Mouse (Mus musculus): Measurements from ENCODE around the gene Echdc3. TPM values are rescaled to one million over a fixed set of nuclear protein-coding genes. Genes with fewer than 3 reads are reported as not detected.

Echdc3 gene
- polyA plus RNA-seq, 1 experiment from 2014 or later, result 0.80 TPM

DNA sequence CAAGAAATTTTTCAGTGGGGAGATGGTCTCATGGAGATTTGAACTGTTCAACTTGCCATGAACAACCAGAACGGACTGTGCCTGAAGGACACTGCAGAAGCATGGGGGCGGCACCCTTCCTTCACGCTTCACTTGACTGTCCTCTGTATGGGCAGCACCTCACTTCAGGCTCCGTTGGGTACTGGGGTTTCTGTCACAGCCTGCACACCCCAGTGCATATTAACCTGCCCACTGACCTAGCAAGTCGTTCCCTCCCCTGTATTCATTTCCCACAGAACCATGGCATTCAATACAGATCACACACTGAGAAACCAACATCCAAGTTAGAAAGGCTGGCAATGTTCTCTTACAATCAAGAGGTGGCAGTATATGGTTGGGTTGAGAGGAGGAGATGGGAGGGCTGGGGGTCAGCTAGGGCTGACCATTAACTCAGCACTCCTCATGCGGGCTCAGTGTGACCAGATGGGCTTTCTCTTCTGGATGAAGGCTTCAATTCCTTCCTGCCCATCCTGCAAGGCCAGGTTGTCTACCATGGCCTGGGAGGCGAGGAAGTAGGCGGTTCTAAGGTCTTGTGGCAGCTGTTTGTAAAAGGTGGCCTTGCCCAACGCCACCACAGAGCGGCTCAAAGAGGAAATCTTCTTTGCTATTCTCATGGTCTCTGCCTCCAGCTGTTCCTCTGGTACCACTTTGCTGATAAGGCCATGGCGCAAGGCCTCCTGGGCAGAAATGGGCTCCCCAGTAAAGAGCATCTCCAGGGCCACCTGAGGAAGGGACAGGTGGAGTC, 23.8 kb downstream of the Echdc3 start:
- no peak overlapping the region for H3K9ac ChIP-seq (replicated peaks; ENCODE audit: low read depth, low read length)
- no peaks in the 10 kb centered on the region for H3K4me1 ChIP-seq (ENCODE audit: control insufficient read depth, insufficient read depth, low read length)
- H3K36me3 ChIP-seq (ENCODE audit: control insufficient read depth, insufficient read depth, low read length), result no peaks in the 10 kb centered on the region
- no peaks in the 10 kb centered on the region for H3K27me3 ChIP-seq (ENCODE audit: control insufficient read depth, insufficient read depth, low read length)
- WGBS, result 78% methylated on average over 11 of the region's 11 CpGs
- H3K4me3 ChIP-seq (ENCODE audit: low read depth, low read length), result no peak overlapping the region
- H3K27ac ChIP-seq (ENCODE audit: low read depth, low read length), result no peak overlapping the region
- ATAC-seq (ENCODE audit: low read depth), result no peak
- no peaks in the 10 kb centered on the region for H3K9me3 ChIP-seq (ENCODE audit: control insufficient read depth, low read length)
- H3K4me2 ChIP-seq (ENCODE audit: low read depth, low read length), result no peak overlapping the region

DNA sequence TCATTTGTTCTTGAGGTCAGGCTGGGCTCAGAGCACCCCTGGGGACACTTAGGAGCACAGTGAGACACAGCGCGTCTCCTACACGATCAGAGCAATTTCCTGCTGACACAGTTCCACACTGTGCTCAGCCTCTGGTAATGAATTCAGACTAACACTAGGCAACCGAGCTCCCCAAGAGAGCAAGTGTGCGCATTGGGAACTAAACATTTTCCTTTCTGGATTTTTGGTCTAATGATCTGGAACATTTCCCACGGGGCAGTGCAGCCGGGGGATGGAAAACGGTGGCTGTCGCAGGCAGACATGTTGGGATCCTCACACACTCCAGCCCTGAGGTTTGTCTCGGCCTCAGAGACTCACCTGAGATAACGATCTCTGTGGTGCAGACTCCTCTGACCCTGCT, 25.4 kb downstream of the Echdc3 start:
- Histone ChIP-seq H3K27ac (ENCODE audit: low read depth, low read length) (no peak overlapping the region), H3K9me3 (ENCODE audit: control insufficient read depth, low read length) (no peaks in the 10 kb centered on the region), H3K4me3 (ENCODE audit: low read depth, low read length) (no peak overlapping the region), H3K36me3 (ENCODE audit: control insufficient read depth, insufficient read depth, low read length) (no peaks in the 10 kb centered on the region), H3K4me2 (ENCODE audit: low read depth, low read length) (no peak overlapping the region), H3K4me1 (ENCODE audit: control insufficient read depth, insufficient read depth, low read length) (no peaks in the 10 kb centered on the region), H3K9ac (replicated peaks; ENCODE audit: low read depth, low read length) (no peak overlapping the region), H3K27me3 (ENCODE audit: control insufficient read depth, insufficient read depth, low read length) (no peaks in the 10 kb centered on the region)
- ATAC-seq (ENCODE audit: low read depth), result peak; percentile 80
- 44% methylated on average over 11 of the region's 11 CpGs for WGBS

DNA sequence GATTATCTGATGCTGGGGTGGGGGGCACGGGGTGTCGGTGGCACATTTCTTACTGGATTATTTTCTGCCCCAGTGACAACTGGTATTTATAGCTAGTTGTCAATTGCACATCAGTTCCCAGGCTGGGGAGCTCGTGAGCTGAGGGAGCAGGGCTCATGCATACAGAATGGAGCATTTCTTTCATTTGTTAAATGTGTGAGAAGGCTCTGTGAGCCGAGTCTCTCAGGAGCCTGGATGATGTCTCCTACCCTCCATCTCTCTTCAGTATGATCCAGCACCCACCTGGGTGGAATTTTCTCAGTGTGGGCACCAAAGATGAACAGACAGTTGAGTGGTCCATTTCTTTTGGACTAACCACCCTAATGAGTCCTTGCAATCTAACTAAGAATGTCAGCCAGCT, 25.9 kb downstream of the Echdc3 start:
- Histone ChIP-seq H3K4me3 (ENCODE audit: low read depth, low read length) (no peak overlapping the region), H3K4me2 (ENCODE audit: low read depth, low read length) (no peak overlapping the region), H3K9me3 (ENCODE audit: control insufficient read depth, low read length) (no peaks in the 10 kb centered on the region), H3K27me3 (ENCODE audit: control insufficient read depth, insufficient read depth, low read length) (no peaks in the 10 kb centered on the region), H3K27ac (ENCODE audit: low read depth, low read length) (no peak overlapping the region), H3K9ac (replicated peaks; ENCODE audit: low read depth, low read length) (no peak overlapping the region), H3K4me1 (ENCODE audit: control insufficient read depth, insufficient read depth, low read length) (no peaks in the 10 kb centered on the region), H3K36me3 (ENCODE audit: control insufficient read depth, insufficient read depth, low read length) (no peaks in the 10 kb centered on the region)
- ATAC-seq (ENCODE audit: low read depth), result peak; percentile 45; the same call in 1 of the 2 replicates
- WGBS, result 29% methylated on average over 4 of the region's 4 CpGs

DNA sequence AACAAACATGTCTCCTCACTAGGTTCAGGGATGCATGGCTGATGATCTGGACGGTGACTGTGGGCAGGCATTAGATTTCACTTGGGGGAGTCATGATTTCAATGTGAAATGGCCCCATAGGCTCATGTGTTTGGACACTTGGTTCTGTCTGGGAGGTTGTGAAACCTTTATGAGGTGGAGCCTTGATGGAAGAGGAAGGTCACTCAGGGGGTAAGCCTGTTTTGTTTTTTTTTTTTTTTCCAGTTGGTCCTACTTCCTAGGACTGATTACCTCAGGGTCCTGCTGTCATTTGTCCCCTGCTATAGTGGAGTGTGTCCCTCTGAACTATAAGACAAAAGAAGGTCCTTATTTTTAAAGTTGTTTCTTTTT, 33.1 kb downstream of the Echdc3 start:
- WGBS, result 83% methylated on average over 1 of the region's 1 CpGs
- Histone ChIP-seq H3K4me1 (ENCODE audit: control insufficient read depth, insufficient read depth, low read length) (0 out of 2 replicates have a peak, but pooled peaks cover 3% of the 10 kb centered on the region), H3K4me2 (ENCODE audit: low read depth, low read length) (no peak overlapping the region), H3K27me3 (ENCODE audit: control insufficient read depth, insufficient read depth, low read length) (no peaks in the 10 kb centered on the region), H3K9me3 (ENCODE audit: control insufficient read depth, low read length) (no peaks in the 10 kb centered on the region), H3K27ac (ENCODE audit: low read depth, low read length) (no peak overlapping the region), H3K4me3 (ENCODE audit: low read depth, low read length) (no peak overlapping the region), H3K9ac (replicated peaks; ENCODE audit: low read depth, low read length) (no peak overlapping the region), H3K36me3 (ENCODE audit: control insufficient read depth, insufficient read depth, low read length) (no peaks in the 10 kb centered on the region)
- no peak for ATAC-seq (ENCODE audit: low read depth)

DNA sequence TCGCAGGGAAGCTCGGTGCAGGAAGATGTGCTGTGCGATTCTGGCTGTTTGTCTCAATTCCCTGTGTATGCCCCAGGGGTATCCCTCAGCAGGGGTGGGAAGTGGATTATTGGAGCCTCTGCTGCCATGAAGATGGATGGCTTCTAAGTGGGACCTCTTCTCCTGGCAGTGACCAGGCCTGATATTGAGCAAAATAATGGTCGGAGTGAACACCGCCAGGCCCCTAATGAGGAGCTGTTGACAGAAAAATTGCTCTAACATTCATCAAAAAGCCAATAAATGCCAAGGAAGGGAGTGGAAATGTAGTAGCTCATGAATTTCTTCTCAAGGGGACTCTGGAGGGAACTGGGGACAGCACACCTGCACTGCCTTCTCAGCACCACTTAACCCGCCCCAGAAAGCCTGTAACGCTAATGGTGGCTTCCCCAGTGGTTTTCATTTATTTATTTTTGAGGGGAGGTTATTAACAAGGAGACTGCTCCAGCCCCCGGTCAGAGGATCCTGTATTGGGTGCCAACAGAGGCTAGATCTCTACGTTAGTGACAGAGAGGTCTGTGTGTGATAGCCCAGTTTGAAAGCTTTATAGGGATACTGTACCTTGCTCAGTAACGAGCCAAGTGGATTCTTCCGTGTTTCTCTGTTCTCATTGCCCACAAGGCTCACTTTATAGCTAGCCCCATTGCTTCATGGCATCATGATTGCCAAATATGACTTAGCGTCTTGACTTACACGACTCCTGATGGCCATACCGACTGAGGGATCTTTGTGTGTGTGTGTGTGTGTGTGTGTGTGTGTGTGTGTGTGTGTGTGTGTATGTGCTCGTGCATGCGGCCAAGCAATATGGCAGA, 33.7 kb downstream of the Echdc3 start:
- ATAC-seq (ENCODE audit: low read depth), result peak; percentile 74
- WGBS, result 59% methylated on average over 16 of the region's 16 CpGs

DNA sequence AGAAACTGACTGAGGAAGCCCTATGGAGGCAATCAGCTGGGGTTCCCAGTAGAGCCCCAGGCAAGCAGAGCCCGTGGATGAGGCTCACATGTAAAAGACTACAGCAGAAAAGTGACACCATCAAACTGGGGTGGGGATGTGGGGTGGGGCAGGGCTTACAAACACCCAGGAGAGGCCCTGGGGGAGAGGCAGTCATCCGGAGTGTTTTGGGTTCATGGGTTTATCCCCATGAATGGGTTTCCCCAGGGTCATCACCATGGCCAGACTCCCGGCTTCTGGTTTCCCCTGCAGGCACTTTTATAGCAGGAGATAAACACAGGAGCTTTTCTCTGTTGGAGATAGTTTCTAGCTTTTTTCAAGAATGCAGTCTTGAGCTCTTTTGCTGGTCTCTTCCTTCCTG, 39.8 kb downstream of the Echdc3 start:
- H3K36me3 ChIP-seq (ENCODE audit: control insufficient read depth, insufficient read depth, low read length), result no peaks in the 10 kb centered on the region
- WGBS, result 48% methylated on average over 3 of the region's 3 CpGs
- H3K4me2 ChIP-seq (ENCODE audit: low read depth, low read length), result no peak overlapping the region
- no peak overlapping the region for H3K9ac ChIP-seq (replicated peaks; ENCODE audit: low read depth, low read length)
- no peaks in the 10 kb centered on the region for H3K27me3 ChIP-seq (ENCODE audit: control insufficient read depth, insufficient read depth, low read length)
- no peak overlapping the region for H3K4me3 ChIP-seq (ENCODE audit: low read depth, low read length)
- no peak overlapping the region for H3K27ac ChIP-seq (ENCODE audit: low read depth, low read length)
- no peak for ATAC-seq (ENCODE audit: low read depth)
- H3K9me3 ChIP-seq (ENCODE audit: control insufficient read depth, low read length), result no peaks in the 10 kb centered on the region
- no peaks in the 10 kb centered on the region for H3K4me1 ChIP-seq (ENCODE audit: control insufficient read depth, insufficient read depth, low read length)

More for the DNA sequence above, 33.7 kb downstream of the Echdc3 start:
- H3K27ac ChIP-seq (ENCODE audit: low read depth, low read length), result no peak overlapping the region
- no peaks in the 10 kb centered on the region for H3K9me3 ChIP-seq (ENCODE audit: control insufficient read depth, low read length)
- no peak overlapping the region for H3K4me2 ChIP-seq (ENCODE audit: low read depth, low read length)
- H3K36me3 ChIP-seq (ENCODE audit: control insufficient read depth, insufficient read depth, low read length), result no peaks in the 10 kb centered on the region
- no peak overlapping the region for H3K9ac ChIP-seq (replicated peaks; ENCODE audit: low read depth, low read length)
- H3K4me3 ChIP-seq (ENCODE audit: low read depth, low read length), result no peak overlapping the region
- H3K4me1 ChIP-seq (ENCODE audit: control insufficient read depth, insufficient read depth, low read length), result 0 out of 2 replicates have a peak, but pooled peaks cover 3% of the 10 kb centered on the region
- H3K27me3 ChIP-seq (ENCODE audit: control insufficient read depth, insufficient read depth, low read length), result no peaks in the 10 kb centered on the region

DNA sequence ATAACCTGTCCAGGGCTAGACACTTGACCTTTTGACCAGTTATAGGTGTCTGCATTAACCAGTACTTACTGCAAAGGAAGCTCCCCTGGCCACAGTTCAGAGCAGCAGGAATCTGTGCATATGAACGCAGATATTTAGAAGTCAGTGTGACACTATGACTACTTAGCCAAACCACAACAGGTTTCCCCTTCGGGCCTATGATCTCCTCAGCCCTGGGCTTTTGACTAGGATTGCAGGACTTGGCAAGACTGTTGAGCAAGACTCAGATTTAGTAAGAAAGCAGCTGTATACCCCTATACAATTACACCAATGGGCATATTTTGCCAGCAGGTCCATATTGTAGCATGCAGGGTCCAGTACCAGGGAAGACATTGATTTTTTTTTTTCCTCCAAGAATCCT, 44.3 kb downstream of the Echdc3 start:
- Histone ChIP-seq H3K4me2 (ENCODE audit: low read depth, low read length) (no peak overlapping the region), H3K36me3 (ENCODE audit: control insufficient read depth, insufficient read depth, low read length) (no peaks in the 10 kb centered on the region), H3K4me3 (ENCODE audit: low read depth, low read length) (no peak overlapping the region), H3K9ac (replicated peaks; ENCODE audit: low read depth, low read length) (no peak overlapping the region), H3K4me1 (ENCODE audit: control insufficient read depth, insufficient read depth, low read length) (no peaks in the 10 kb centered on the region), H3K27ac (ENCODE audit: low read depth, low read length) (no peak overlapping the region), H3K27me3 (ENCODE audit: control insufficient read depth, insufficient read depth, low read length) (no peaks in the 10 kb centered on the region), H3K9me3 (ENCODE audit: control insufficient read depth, low read length) (no peaks in the 10 kb centered on the region)
- WGBS, result 89% methylated on average over 2 of the region's 2 CpGs
- 0 out of 2 replicates have a peak, but pooled peaks have one; percentile 41 for ATAC-seq (ENCODE audit: low read depth)

DNA sequence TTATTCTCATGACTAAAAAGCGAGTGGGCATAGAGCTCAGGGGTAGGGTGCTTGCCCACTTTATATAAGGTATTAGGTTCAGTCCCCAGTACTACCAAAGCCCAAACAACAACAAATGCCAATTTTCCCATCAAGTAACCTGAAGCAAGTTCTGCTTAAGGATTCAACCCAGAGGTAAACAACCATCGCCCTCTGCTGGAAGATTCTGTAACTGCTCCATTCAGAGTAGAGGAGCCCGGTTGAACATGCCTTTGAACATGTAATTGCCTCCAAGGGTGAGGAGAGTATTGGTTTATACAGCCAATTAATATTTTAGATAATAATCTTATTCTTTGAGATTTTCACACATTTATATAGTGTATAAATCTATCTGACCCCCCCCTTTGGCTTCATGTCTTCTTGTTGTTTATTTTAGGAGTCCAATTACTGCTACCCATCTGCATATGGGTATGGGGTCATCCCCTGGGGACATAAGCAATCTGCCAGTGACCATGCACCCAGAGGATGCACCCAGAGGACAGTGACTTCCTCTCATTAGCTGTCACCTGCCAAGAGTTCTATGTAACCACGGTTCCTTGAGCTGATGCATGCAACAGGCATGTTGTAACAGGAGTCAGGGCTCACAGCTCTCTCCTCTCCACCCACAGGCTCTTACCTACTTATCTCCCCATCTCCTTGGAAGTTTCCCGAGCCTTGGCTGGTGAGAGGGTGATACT, 44.8 kb downstream of the Echdc3 start:
- Histone ChIP-seq H3K36me3 (ENCODE audit: control insufficient read depth, insufficient read depth, low read length) (no peaks in the 10 kb centered on the region), H3K9me3 (ENCODE audit: control insufficient read depth, low read length) (no peaks in the 10 kb centered on the region), H3K9ac (replicated peaks; ENCODE audit: low read depth, low read length) (no peak overlapping the region), H3K27me3 (ENCODE audit: control insufficient read depth, insufficient read depth, low read length) (no peaks in the 10 kb centered on the region), H3K4me1 (ENCODE audit: control insufficient read depth, insufficient read depth, low read length) (no peaks in the 10 kb centered on the region), H3K4me2 (ENCODE audit: low read depth, low read length) (no peak overlapping the region), H3K4me3 (ENCODE audit: low read depth, low read length) (no peak overlapping the region), H3K27ac (ENCODE audit: low read depth, low read length) (no peak overlapping the region)
- WGBS, result 32% methylated on average over 5 of the region's 5 CpGs
- peak; percentile 56; the same call in 1 of the 2 replicates for ATAC-seq (ENCODE audit: low read depth)

All from neural tube, embryonic 14.5 days (tissue).